Mouse (Mus musculus) stomach, embryonic 14.5 days (tissue): ENCODE data around the gene Dck. TPM values are rescaled to one million over a fixed set of nuclear protein-coding genes. Genes with fewer than 3 reads are reported as not detected.

Experiments
- ATAC-seq: fragments of 200-750 bp; cut with Nextera tagmentation; 2 replicates; pipeline ENCODE4 v1.8.0; 2017; ENCODE audit warnings: low read depth, moderate TSS enrichment; ENCODE audit not compliant: insufficient number of reproducible peaks, insufficient read depth, low FRiP score
- H3K27ac ChIP-seq: fragments of 300-500 bp; sonication (generic); 2 replicates; pipeline ENCODE4 v1.5.1; 2014; ENCODE audit warnings: mild to moderate bottlenecking, low read length, moderate library complexity, mixed read lengths
- H3K27me3 ChIP-seq: fragments of 300-500 bp; sonication (generic); 2 replicates; pipeline ENCODE4 v1.6.1; 2014; ENCODE audit warnings: low read length, control low read depth, mixed read lengths; ENCODE audit not compliant: control insufficient read depth, insufficient read depth
- H3K36me3 ChIP-seq: fragments of 300-500 bp; sonication (generic); 2 replicates; pipeline ENCODE4 v1.6.1; 2014; ENCODE audit warnings: mild to moderate bottlenecking, control low read depth, low read length, moderate library complexity, mixed read lengths; ENCODE audit not compliant: control insufficient read depth, insufficient read depth
- H3K4me1 ChIP-seq: fragments of 300-500 bp; sonication (generic); 2 replicates; pipeline ENCODE4 v1.6.1; 2014; ENCODE audit warnings: low read length, control low read depth, mixed read lengths; ENCODE audit not compliant: control insufficient read depth, insufficient read depth
- H3K4me2 ChIP-seq: fragments of 300-500 bp; sonication (generic); replicated peaks from 2 replicates; pipeline ENCODE4 v1.6.1; 2014; ENCODE audit warnings: low read depth, low read length, control low read depth
- H3K4me3 ChIP-seq: fragments of 300-500 bp; sonication (generic); 2 replicates; pipeline ENCODE4 v1.5.1; 2014; ENCODE audit warnings: low read depth, low read length, control low read depth
- H3K9ac ChIP-seq: fragments of 300-500 bp; sonication (generic); replicated peaks from 2 replicates; pipeline ENCODE4 v1.6.1; 2014; ENCODE audit warnings: low read depth, mild to moderate bottlenecking, control low read depth, low read length, moderate library complexity, mixed read lengths
- H3K9me3 ChIP-seq: fragments of 300-500 bp; sonication (generic); 2 replicates; pipeline ENCODE4 v1.6.1; 2016; ENCODE audit warnings: low read depth, low read length, control low read depth; ENCODE audit not compliant: control insufficient read depth
- WGBS: fragments of 180-500 bp; shearing (Covaris S2); extraction: QIAGEN DNeasy Blood & Tissue Kit; methylation state at CpG from one replicate; pipeline ENCODE4 v1.1.7; 2014; 5-methylcytosine and 5-hydroxymethylcytosine counted together
- polyA plus RNA-seq: library from polyadenylated mRNA; unstranded; fragments of >200 nt; fragmentation: Nextera tagmentation; extraction: Ambion mirVana; gene quantifications from 2 replicates; pipeline ENCODE4 v1.2.1, GENCODE M21; 2014

Gene Dck
- 47.4 and 48.9 TPM in 2 replicates for polyA plus RNA-seq

DNA sequence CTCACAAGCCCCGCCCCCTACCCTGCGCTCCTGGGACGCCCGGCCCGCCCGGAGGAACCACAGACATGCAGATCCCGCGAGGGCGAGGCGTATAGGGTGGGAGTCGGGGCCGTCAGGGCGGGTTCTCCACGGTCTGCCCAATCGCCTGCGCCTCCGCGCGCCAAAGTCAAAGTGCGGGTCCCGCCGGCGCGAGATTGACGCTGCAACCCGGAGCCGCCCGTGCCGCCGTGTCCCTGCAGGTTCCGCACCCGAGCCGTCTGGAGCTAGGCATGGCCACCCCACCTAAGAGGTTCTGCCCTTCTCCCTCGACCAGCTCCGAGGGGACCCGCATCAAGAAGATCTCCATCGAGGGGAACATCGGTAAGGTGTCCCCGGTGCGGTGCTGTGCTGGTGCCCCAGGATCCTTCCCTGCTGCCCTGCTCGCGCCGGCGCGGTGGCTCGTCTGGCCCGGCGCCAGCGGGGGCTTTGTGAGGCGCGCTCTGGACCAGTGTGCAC lies at the start of gene Dck:
TSS of gene Dck (plus strand) at position 10 of the 495 bp plus-strand sequence.
- H3K4me2 ChIP-seq, result peak within 1 kb of the TSS; percentile 60
- H3K27me3 ChIP-seq, result no peaks in the 10 kb centered on the region
- peak; percentile 100 for ATAC-seq
- H3K9ac ChIP-seq, result peak within 1 kb of the TSS; percentile 73
- peaks cover 6% of the 10 kb centered on the region for H3K36me3 ChIP-seq
- H3K9me3 ChIP-seq, result no peaks in the 10 kb centered on the region
- peak within 1 kb of the TSS; percentile 84 for H3K27ac ChIP-seq
- under 1% methylated on average over 50 of the region's 51 CpGs for WGBS
- peaks cover 8% of the 10 kb centered on the region; the same call in 1 of the 2 replicates for H3K4me1 ChIP-seq
- H3K4me3 ChIP-seq, result peak within 1 kb of the TSS; percentile 70

DNA sequence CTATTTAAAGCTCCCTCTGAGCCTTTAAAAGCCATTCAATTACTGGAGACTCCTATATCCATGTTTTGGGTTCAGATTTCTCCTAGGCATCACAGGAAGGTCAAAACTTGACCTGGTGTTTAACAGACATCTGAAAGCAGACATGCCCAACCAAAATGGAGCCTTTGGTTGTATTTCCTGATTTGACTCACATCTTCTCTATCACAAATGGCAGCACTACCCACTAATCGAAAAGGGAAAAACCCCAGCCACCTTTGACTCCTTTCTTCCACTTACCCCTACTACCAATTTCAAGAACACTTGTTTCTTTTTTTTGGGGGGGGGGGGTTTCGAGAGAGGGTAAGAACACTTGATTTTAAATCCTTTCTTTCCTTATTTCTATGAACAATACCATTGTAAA lies 47.8 kb upstream of the Dck start:
- H3K9ac ChIP-seq, result no peak overlapping the region
- H3K4me2 ChIP-seq, result no peak overlapping the region
- H3K9me3 ChIP-seq, result no peaks in the 10 kb centered on the region
- H3K27me3 ChIP-seq, result no peaks in the 10 kb centered on the region
- no peak overlapping the region for H3K27ac ChIP-seq
- ATAC-seq, result no peak
- no peaks in the 10 kb centered on the region for H3K36me3 ChIP-seq
- H3K4me1 ChIP-seq, result no peaks in the 10 kb centered on the region
- no peak overlapping the region for H3K4me3 ChIP-seq
- 80% methylated on average over 2 of the region's 2 CpGs for WGBS

DNA sequence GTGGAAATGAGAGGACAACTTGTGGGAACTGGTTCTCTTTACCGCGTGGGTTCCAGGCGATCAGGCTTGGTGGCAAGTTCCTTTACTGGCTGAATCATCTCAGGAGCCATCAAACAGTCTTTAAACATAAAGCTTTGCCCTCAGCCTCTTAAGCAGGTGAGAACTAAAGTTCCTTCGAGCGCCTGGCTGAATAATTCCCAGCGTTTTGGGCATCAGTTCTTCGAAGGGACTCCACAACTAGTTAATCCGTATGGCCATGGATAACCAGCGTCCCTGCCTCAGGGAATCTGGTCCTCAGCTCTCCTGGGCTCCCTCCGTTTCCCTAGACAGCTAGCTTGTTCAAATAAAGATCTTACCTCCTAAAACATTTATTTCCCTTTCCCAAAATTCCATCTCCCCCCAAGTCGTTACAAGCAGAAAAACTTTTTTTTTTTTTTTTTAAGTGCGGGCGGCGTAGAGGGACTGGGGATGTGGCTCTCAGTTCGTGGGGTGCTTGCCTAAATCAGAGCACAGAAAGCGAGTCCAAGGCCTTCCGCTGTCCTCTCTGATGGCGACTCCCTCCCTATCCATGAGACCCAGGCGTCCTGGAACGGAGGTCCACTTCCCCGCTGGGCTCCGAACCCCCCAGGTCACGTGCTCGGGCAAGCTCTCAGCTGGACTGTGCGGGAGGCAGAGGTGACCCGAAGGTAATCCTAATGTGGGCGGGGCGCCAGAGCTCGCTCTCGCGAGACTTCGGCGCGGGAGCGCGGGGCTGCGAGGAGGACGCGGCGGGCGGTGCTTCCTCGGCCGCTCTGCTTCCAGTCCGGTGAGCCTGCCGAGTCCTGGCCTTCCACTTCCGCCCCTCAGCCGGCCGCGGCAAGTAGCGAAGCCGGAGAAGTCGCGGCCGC lies 44.4 kb upstream of the Dck start, which contains the start of gene Mob1b:
TSS of gene Mob1b (plus strand) at position 740 of the 887 bp plus-strand sequence.
- Histone ChIP-seq H3K36me3 (no peaks in the 10 kb centered on the region), H3K27me3 (no peaks in the 10 kb centered on the region), H3K4me3 (peak within 1 kb of the TSS; percentile 98)

DNA sequence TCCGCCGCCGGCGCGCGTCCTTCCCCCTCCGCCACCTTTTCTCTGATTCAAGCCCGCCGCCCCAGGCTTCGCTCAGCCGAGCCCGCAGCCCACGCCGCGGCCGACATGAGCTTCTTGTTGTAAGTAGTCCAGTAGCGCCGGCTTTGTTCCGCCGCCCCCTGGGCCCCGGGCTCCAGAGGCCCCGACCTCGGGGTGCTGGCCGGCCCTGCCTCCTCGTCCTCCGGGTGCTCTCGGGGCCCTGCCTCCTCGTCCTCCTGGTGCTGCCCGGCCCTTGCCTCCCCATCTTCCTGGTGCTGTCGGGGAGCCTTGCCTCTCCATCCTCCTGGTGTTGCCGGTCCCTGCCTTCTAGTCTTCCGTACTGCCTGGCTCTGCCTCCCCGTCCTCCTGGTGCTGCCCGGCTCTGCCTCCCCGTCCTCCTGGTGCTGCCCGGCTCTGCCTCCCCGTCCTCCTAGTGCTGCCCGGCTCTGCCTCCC lies 43.8 kb upstream of the Dck start:
- peak; percentile 57 for ATAC-seq
- 0% methylated on average over 29 of the region's 38 CpGs for WGBS
- H3K27ac ChIP-seq, result peak overlapping the region; percentile 86

More for the DNA sequence above, 44.4 kb upstream of the Dck start, which contains the start of gene Mob1b:
- Histone ChIP-seq H3K9me3 (no peaks in the 10 kb centered on the region), H3K4me2 (peak within 1 kb of the TSS; percentile 95), H3K4me1 (peaks cover 13% of the 10 kb centered on the region), H3K9ac (peak within 1 kb of the TSS; percentile 92), H3K27ac (peak within 1 kb of the TSS; percentile 86)
- peak; percentile 97 for ATAC-seq
- WGBS, result under 1% methylated on average over 54 of the region's 54 CpGs

GRCm38 (mm10) chr5:88721565-88722212 lies 43.1 kb upstream of the Dck start:
- H3K9me3 ChIP-seq, result no peaks in the 10 kb centered on the region
- ATAC-seq, result peak; percentile 47; the same call in 1 of the 2 replicates
- H3K4me2 ChIP-seq, result peak overlapping the region; percentile 95
- WGBS, result 2% methylated on average over 31 of the region's 31 CpGs
- H3K27me3 ChIP-seq, result no peaks in the 10 kb centered on the region
- peak overlapping the region; percentile 86; the same call in 1 of the 2 replicates for H3K27ac ChIP-seq
- peaks cover 13% of the 10 kb centered on the region for H3K4me1 ChIP-seq
- peak overlapping the region; percentile 98 for H3K4me3 ChIP-seq
- H3K9ac ChIP-seq, result peak overlapping the region; percentile 92
- H3K36me3 ChIP-seq, result no peaks in the 10 kb centered on the region

More for the DNA sequence above, 43.8 kb upstream of the Dck start:
- Histone ChIP-seq H3K4me3 (peak overlapping the region; percentile 98), H3K4me1 (peaks cover 13% of the 10 kb centered on the region), H3K36me3 (no peaks in the 10 kb centered on the region), H3K4me2 (peak overlapping the region; percentile 95), H3K27me3 (no peaks in the 10 kb centered on the region), H3K9ac (peak overlapping the region; percentile 92), H3K9me3 (no peaks in the 10 kb centered on the region)

DNA sequence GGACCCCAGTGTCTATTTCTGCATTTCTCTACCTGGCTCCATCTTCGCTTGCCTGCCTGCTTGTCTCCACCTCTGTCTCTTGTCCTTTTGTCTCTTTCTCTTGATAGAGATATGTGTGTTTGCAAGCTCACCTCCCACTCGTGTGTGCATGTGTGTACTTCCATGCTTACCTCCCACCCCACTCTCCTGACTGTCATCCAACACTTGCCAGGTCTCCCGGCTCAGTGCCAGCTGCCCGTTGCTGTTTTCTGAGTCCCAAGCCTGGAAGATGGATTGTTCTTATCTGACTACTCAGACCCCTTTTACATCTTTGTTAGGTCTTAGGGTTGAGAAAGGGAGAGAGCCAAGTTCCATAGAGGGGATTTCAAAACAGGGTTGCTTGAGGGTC lies 42.6 kb upstream of the Dck start:
- peaks cover 13% of the 10 kb centered on the region for H3K4me1 ChIP-seq
- ATAC-seq, result no peak
- H3K27ac ChIP-seq, result no peak overlapping the region
- peak overlapping the region; percentile 98 for H3K4me3 ChIP-seq
- WGBS, result 7% methylated on average over 4 of the region's 4 CpGs
- no peaks in the 10 kb centered on the region for H3K9me3 ChIP-seq
- H3K9ac ChIP-seq, result peak overlapping the region; percentile 92
- no peaks in the 10 kb centered on the region for H3K36me3 ChIP-seq
- H3K4me2 ChIP-seq, result peak overlapping the region; percentile 95
- no peaks in the 10 kb centered on the region for H3K27me3 ChIP-seq

DNA sequence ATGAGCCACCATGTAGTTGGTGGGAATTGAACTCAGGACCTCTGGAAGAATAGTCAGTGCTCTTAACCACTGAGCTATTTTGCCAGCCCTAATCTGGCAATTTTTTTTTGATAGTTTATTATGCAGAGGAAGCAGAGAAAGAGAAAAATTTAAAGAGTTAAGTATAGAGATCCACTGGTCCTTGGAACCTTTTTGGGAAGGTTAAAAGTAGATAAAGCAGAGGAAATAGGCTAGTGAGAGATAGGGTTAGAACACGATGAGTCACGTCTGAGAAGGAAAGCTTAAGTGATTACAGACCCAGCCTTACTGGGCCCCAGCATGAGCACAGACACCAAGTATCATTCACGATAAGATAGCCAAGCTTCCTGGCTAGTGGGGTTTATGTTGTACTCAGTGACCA lies 40.8 kb upstream of the Dck start:
- no peak for ATAC-seq
- Histone ChIP-seq H3K36me3 (no peaks in the 10 kb centered on the region), H3K4me1 (peaks cover 13% of the 10 kb centered on the region), H3K27me3 (no peaks in the 10 kb centered on the region), H3K27ac (no peak overlapping the region), H3K9me3 (no peaks in the 10 kb centered on the region), H3K9ac (no peak overlapping the region), H3K4me3 (no peak overlapping the region), H3K4me2 (no peak overlapping the region)
- 64% methylated on average over 3 of the region's 3 CpGs for WGBS

- no peak overlapping the region for H3K4me3 ChIP-seq
- no peak for ATAC-seq
- H3K36me3 ChIP-seq, result no peaks in the 10 kb centered on the region
- H3K9ac ChIP-seq, result no peak overlapping the region
- no peak overlapping the region for H3K27ac ChIP-seq
- H3K4me1 ChIP-seq, result peaks cover 6% of the 10 kb centered on the region; the same call in 1 of the 2 replicates
- no peak overlapping the region for H3K4me2 ChIP-seq
- no peaks in the 10 kb centered on the region for H3K9me3 ChIP-seq
- H3K27me3 ChIP-seq, result no peaks in the 10 kb centered on the region
- WGBS, result 83% methylated on average over 3 of the region's 3 CpGs
Measured at GRCm38 (mm10) chr5:88727593-88728144, 37.1 kb upstream of the Dck start.
